Mouse (Mus musculus) thymus, adult 2 months (tissue): ENCODE measurements around the gene Stx19. TPM values are rescaled to one million over a fixed set of nuclear protein-coding genes. Genes with fewer than 3 reads are reported as not detected.

Experiments
- DNase-seq: peaks from one replicate; pipeline ENCODE4 v3.0.0; 2021
- H3K27ac ChIP-seq: fragments of 200-500 bp; 2 replicates; pipeline ENCODE4 v1.5.1; 2012; ENCODE audit warnings: low read length, control low read depth; ENCODE audit not compliant: control insufficient read depth, insufficient read depth
- H3K27me3 ChIP-seq: fragments of 200-500 bp; 2 replicates; pipeline ENCODE4 v1.6.1; 2012; ENCODE audit warnings: mild to moderate bottlenecking, low read length, moderate library complexity, mixed read lengths; ENCODE audit not compliant: control insufficient read depth, insufficient read depth
- H3K36me3 ChIP-seq: fragments of 200-500 bp; 2 replicates; pipeline ENCODE4 v1.6.1; 2012; ENCODE audit warnings: mild to moderate bottlenecking, low read length, moderate library complexity; ENCODE audit not compliant: control insufficient read depth, insufficient read depth
- H3K4me1 ChIP-seq: fragments of 200-500 bp; replicated peaks from 2 replicates; pipeline ENCODE4 v1.6.1; 2012; ENCODE audit warnings: low read length; ENCODE audit not compliant: control insufficient read depth, insufficient read depth
- H3K4me3 ChIP-seq: fragments of 200-500 bp; 2 replicates; pipeline ENCODE4 v1.5.1; 2012; ENCODE audit warnings: mild to moderate bottlenecking, low read length, control low read depth, moderate library complexity; ENCODE audit not compliant: control insufficient read depth, insufficient read depth
- CTCF ChIP-seq: fragments of 200-500 bp; IDR thresholded peaks from 2 replicates; pipeline ENCODE4 v1.5.1; 2012; ENCODE audit warnings: mild to moderate bottlenecking, control low read depth, low read length, moderate library complexity, borderline replicate concordance; ENCODE audit not compliant: control insufficient read depth, poor library complexity, insufficient read depth; ENCODE audit errors: extremely low read depth
- POLR2A ChIP-seq: fragments of 200-500 bp; IDR thresholded peaks from 2 replicates; pipeline ENCODE4 v1.6.1; 2012; ENCODE audit warnings: mild to moderate bottlenecking, low read length, control low read depth, moderate library complexity; ENCODE audit not compliant: control insufficient read depth, poor library complexity, insufficient read depth; ENCODE audit errors: extremely low read depth
- WGBS: fragments of 180-500 bp; shearing (Covaris S2); methylation state at CpG from one replicate; pipeline ENCODE4 v1.1.7; 2018; 5-methylcytosine and 5-hydroxymethylcytosine counted together
- polyA plus RNA-seq: library from polyadenylated mRNA; depleted of rRNA; stranded (reverse); fragments of >200 nt; gene quantifications from 2 replicates; pipeline ENCODE4 v1.2.3, GENCODE M21; 2012

The Stx19 gene
- polyA plus RNA-seq, 1 experiment: not detected

GRCm38 (mm10) chr16:62798808-62799207 is 15.7 kb upstream of the Stx19 start:
- Histone ChIP-seq H3K27me3 (no peaks in the 10 kb centered on the region), H3K36me3 (no peaks in the 10 kb centered on the region), H3K4me3 (no peak overlapping the region), H3K27ac (no peak overlapping the region), H3K4me1 (no peaks in the 10 kb centered on the region)
- DNase-seq: no peak
- WGBS: 94% methylated on average over 3 of the region's 3 CpGs
- TF ChIP-seq POLR2A (no peak), CTCF (no peak)

- H3K27ac ChIP-seq: no peak overlapping the region
- H3K27me3 ChIP-seq: no peaks in the 10 kb centered on the region
- TF ChIP-seq POLR2A (no peak), CTCF (no peak)
- 89% methylated on average over 4 of the region's 4 CpGs for WGBS
- H3K36me3 ChIP-seq: no peaks in the 10 kb centered on the region
- H3K4me1 ChIP-seq: no peaks in the 10 kb centered on the region
- DNase-seq: no peak
- H3K4me3 ChIP-seq: no peak overlapping the region
These were observed 15.1 kb upstream of the Stx19 start for GRCm38 (mm10) chr16:62799426-62799825.

- H3K4me1 ChIP-seq: no peaks in the 10 kb centered on the region
- no peaks in the 10 kb centered on the region for H3K27me3 ChIP-seq
- no peak for DNase-seq
- WGBS: 93% methylated on average over 3 of the region's 3 CpGs
- 0 out of 2 replicates have a peak, but pooled peaks cover under 1% of the 10 kb centered on the region for H3K36me3 ChIP-seq
- TF ChIP-seq CTCF: no peak
- no peak for TF ChIP-seq POLR2A
- H3K4me3 ChIP-seq: no peak overlapping the region
- H3K27ac ChIP-seq: no peak overlapping the region
These were observed 14.6 kb upstream of the Stx19 start for GRCm38 (mm10) chr16:62799839-62800238.

DNA sequence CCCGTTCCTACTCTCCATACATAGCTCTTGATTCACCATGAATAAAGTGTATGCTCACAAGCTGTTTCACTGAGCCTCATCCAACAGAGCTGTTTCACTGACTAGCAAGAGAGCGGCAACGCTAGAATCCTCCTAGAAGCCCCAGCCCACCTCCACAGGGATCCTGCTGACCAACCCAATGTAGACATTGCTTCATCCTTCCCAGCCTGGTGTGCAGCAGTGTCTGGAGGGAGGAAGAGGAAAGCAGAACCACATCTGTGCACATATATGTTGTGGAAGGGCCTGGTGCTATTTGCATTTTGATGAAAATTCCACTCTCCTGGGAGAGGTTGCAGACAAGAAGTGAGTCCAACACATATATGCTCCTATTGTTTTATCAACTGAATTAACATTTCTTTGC is 9.9 kb upstream of the Stx19 start:
- Histone ChIP-seq H3K36me3 (0 out of 2 replicates have a peak, but pooled peaks cover 7% of the 10 kb centered on the region), H3K27me3 (no peaks in the 10 kb centered on the region), H3K27ac (no peak overlapping the region), H3K4me3 (no peak overlapping the region), H3K4me1 (peaks cover 11% of the 10 kb centered on the region)
- no peak for TF ChIP-seq CTCF
- no peak for TF ChIP-seq POLR2A
- DNase-seq: no peak
- WGBS: 98% methylated on average over 3 of the region's 3 CpGs

DNA sequence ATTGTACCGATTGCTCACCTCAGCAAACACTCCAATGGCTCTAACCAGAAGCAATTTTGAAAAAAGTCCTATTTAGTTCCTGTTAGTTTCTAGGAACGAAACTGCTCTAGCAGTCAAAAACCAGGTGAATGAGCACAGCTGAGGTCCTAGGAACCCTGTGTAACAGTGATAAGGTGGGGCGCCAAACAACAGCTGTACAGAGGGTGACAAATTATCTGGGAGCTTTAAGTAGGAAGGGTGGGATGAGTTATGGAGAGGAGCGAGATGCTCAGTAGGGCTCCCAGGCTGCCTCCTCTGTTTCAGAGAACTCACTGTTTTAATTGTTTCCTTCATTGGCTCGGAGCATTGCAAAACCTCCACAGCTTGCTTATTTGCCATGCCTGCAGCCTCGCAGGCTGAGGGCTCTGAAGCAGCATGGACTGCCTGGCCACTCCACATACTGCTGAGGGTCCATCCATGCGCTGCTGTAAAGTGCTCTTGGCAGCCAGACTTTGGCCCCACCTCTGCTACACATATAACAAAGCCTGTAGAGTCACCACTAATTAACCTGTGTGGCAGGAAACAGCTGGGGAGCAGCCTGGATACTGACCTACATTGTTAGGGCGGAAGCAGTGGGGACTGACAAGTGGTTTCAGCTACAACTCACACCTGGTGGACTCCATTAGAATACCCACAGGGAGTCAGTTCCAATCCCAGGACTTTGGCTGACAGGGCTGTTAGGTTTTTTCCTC is 7.1 kb upstream of the Stx19 start:
- 74% methylated on average over 8 of the region's 8 CpGs for WGBS
- Histone ChIP-seq H3K27ac (peak overlapping the region; percentile 96), H3K4me3 (0 out of 2 replicates have a peak overlapping the region, but pooled peaks have one; percentile 26)

DNA sequence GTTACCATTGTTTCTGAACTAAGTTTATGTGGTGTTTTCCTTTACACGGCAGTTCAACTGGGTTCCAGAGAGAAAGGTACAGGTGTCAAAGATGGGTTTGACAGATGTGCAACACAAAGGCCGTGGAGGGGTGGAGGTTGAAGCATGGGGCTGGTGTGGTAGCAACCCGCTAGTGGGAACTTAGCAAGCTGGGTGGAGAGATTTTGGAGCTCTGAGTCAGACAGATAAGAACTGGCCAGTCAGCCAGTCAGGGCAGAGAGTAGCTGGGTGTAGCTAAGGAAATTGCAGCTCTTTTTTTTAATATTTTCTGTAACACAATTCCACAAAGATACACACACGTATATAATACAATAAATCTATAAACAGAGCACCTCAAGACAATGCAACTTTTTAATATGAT is 3.6 kb upstream of the Stx19 start:
- no peaks in the 10 kb centered on the region for H3K27me3 ChIP-seq
- no peak overlapping the region for H3K27ac ChIP-seq
- no peak for DNase-seq
- no peaks in the 10 kb centered on the region for H3K36me3 ChIP-seq
- TF ChIP-seq CTCF (no peak), POLR2A (no peak)
- H3K4me1 ChIP-seq: peaks cover 11% of the 10 kb centered on the region
- 83% methylated on average over 4 of the region's 4 CpGs for WGBS
- no peak overlapping the region for H3K4me3 ChIP-seq

More for the DNA sequence above, 7.1 kb upstream of the Stx19 start:
- H3K27me3 ChIP-seq: no peaks in the 10 kb centered on the region
- H3K36me3 ChIP-seq: 0 out of 2 replicates have a peak, but pooled peaks cover 7% of the 10 kb centered on the region
- H3K4me1 ChIP-seq: peaks cover 11% of the 10 kb centered on the region
- DNase-seq: peak; percentile 13
- TF ChIP-seq CTCF: no peak
- no peak for TF ChIP-seq POLR2A
